Mouse (Mus musculus) neural tube, embryonic 11.5 days (tissue): ENCODE measurements around the gene Hist2h3c2. TPM values are rescaled to one million over a fixed set of nuclear protein-coding genes. Genes with fewer than 3 reads are reported as not detected.
"Not testable (repeated sequence)": the region's sequence is repeated elsewhere in the genome, so short reads cannot be mapped to it uniquely, and the experiment has no call there.

Experiments used
- ATAC-seq: fragments of 200-750 bp; cut with Nextera tagmentation; 2 replicates; pipeline ENCODE4 v1.8.0; 2017; ENCODE audit warnings: moderate number of reproducible peaks, mild to moderate bottlenecking, moderate TSS enrichment, moderate library complexity; ENCODE audit not compliant: insufficient read depth, low FRiP score, low TSS enrichment
- DNase-seq: peaks from one replicate; pipeline ENCODE4 v3.0.0-alpha.2; 2015; ENCODE audit warnings: low spot score
- H3K27ac ChIP-seq: fragments of 300-500 bp; sonication (generic); 2 replicates; pipeline ENCODE4 v1.5.1; 2014; ENCODE audit warnings: low read depth, mild to moderate bottlenecking, low read length
- H3K27me3 ChIP-seq: fragments of 300-500 bp; sonication (generic); 2 replicates; pipeline ENCODE4 v1.6.1; 2014; ENCODE audit warnings: mild to moderate bottlenecking, low read length, mixed read lengths; ENCODE audit not compliant: control insufficient read depth, insufficient read depth
- H3K36me3 ChIP-seq: fragments of 300-500 bp; sonication (generic); 2 replicates; pipeline ENCODE4 v1.6.1; 2014; ENCODE audit warnings: mild to moderate bottlenecking, low read length, moderate library complexity, mixed read lengths; ENCODE audit not compliant: control insufficient read depth, insufficient read depth
- H3K4me1 ChIP-seq: fragments of 300-500 bp; sonication (generic); 2 replicates; pipeline ENCODE4 v1.6.1; 2014; ENCODE audit warnings: low read length, mixed read lengths; ENCODE audit not compliant: control insufficient read depth, insufficient read depth
- H3K4me2 ChIP-seq: fragments of 300-500 bp; sonication (generic); 2 replicates; pipeline ENCODE4 v1.6.1; 2014; ENCODE audit warnings: low read depth, mild to moderate bottlenecking, moderate library complexity
- H3K4me3 ChIP-seq: fragments of 300-500 bp; sonication (generic); 2 replicates; pipeline ENCODE4 v1.5.1; 2014; ENCODE audit warnings: low read depth, low read length
- H3K9ac ChIP-seq: fragments of 300-500 bp; sonication (generic); 2 replicates; pipeline ENCODE4 v1.6.1; 2014; ENCODE audit warnings: mild to moderate bottlenecking, low read length
- H3K9me3 ChIP-seq: fragments of 300-500 bp; sonication (generic); 2 replicates; pipeline ENCODE4 v1.6.1; 2016; ENCODE audit warnings: low read length; ENCODE audit not compliant: control insufficient read depth
- WGBS: fragments of 180-500 bp; shearing (Covaris S2); extraction: QIAGEN DNeasy Blood & Tissue Kit; methylation state at CpG from one replicate; pipeline ENCODE4 v1.1.7; 2014; 5-methylcytosine and 5-hydroxymethylcytosine counted together
- polyA plus RNA-seq: library from polyadenylated mRNA; unstranded; fragments of >200 nt; fragmentation: Nextera tagmentation; extraction: Ambion mirVana; gene quantifications from 2 replicates; pipeline ENCODE4 v1.2.1, GENCODE M21; 2014

Hist2h3c2 gene
- polyA plus RNA-seq, 1 experiment from 2014 or later: 6.7 TPM

DNA sequence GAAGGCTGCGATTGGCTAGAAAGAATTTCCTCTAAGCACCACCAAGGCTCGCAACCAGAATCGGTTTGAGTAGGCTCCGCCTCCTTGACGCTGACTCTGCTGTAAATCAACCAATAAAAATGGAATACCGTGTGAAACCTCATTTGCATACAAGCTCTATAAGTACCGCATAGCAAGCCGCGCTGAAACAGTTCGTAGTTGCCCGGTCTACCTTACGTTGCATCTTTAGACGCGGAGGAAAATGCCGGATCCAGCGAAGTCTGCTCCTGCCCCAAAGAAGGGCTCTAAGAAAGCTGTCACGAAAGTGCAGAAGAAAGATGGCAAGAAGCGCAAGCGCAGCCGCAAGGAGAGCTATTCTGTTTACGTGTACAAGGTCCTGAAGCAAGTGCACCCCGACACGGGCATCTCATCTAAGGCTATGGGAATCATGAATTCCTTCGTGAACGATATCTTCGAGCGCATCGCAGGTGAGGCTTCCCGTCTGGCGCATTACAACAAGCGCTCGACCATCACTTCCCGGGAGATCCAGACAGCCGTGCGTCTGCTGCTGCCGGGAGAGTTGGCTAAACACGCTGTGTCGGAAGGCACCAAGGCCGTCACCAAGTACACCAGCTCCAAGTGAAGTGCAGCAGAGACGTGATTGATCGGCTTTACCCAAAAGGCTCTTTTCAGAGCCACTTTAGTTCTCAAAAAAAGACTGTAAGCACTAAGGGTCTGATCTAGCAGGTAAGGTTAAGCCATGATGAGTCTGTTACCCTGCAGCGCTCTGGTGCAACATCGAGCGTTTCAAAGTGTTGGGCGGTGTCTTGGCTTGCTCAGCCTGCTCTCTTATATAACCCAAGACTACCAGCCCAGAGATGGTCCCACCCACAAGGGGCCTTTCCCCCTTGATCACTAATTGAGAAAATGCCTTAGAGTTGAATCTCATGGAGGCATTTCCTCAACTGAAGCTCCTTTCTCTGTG lies 30.9 kb upstream of the Hist2h3c2 start, which contains the start of gene Hist2h2bb:
TSS of gene Hist2h2bb (plus strand) at position 242 of the 964 bp plus-strand sequence.
- H3K27me3 ChIP-seq: no peaks in the 10 kb centered on the region
- 0 out of 2 replicates have a peak, but pooled peaks cover 9% of the 10 kb centered on the region for H3K4me1 ChIP-seq
- peak within 1 kb of the TSS; percentile 88 for H3K4me2 ChIP-seq
- H3K9ac ChIP-seq: peak within 1 kb of the TSS; percentile 75
- no peaks in the 10 kb centered on the region for H3K9me3 ChIP-seq
- H3K36me3 ChIP-seq: no peaks in the 10 kb centered on the region
- H3K27ac ChIP-seq: peak within 1 kb of the TSS; percentile 95
- peak within 1 kb of the TSS; percentile 48 for H3K4me3 ChIP-seq
- ATAC-seq: peak; percentile 94
- under 1% methylated on average over 45 of the region's 45 CpGs for whole genome bisulfite sequencing
- peak; percentile 92 for DNase-seq

DNA sequence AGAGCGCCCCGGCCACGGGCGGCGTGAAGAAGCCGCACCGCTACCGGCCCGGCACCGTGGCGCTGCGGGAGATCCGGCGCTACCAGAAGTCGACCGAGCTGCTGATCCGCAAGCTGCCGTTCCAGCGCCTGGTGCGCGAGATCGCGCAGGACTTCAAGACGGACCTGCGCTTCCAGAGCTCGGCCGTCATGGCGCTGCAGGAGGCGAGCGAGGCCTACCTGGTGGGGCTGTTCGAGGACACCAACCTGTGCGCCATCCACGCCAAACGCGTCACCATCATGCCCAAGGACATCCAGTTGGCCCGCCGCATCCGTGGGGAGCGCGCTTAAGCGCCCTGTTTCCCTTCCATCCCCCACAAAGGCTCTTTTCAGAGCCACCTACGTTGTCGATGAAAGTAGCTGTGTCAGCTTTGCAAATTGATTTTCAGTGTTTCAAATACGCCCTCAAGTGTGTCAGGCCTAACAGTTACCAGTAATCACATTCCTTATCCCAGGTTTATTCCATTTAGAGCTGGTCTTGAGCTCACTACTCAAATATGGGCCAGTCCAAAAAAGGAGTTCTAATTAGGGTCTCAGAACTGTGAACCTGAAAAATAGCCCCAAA lies 29.9 kb upstream of the Hist2h3c2 start:
- Histone ChIP-seq H3K4me1 (peaks cover 17% of the 10 kb centered on the region; the same call in 1 of the 2 replicates), H3K4me2 (peak overlapping the region; percentile 88), H3K9ac (peak overlapping the region; percentile 75), H3K4me3 (peak overlapping the region; percentile 48), H3K27ac (peak overlapping the region; percentile 95)
- not testable (repeated sequence) for H3K36me3 ChIP-seq, H3K27me3 ChIP-seq, H3K9me3 ChIP-seq
- 0% methylated on average over 9 of the region's 44 CpGs for WGBS
- peak; percentile 54 for ATAC-seq
- peak; percentile 53 for DNase-seq

DNA sequence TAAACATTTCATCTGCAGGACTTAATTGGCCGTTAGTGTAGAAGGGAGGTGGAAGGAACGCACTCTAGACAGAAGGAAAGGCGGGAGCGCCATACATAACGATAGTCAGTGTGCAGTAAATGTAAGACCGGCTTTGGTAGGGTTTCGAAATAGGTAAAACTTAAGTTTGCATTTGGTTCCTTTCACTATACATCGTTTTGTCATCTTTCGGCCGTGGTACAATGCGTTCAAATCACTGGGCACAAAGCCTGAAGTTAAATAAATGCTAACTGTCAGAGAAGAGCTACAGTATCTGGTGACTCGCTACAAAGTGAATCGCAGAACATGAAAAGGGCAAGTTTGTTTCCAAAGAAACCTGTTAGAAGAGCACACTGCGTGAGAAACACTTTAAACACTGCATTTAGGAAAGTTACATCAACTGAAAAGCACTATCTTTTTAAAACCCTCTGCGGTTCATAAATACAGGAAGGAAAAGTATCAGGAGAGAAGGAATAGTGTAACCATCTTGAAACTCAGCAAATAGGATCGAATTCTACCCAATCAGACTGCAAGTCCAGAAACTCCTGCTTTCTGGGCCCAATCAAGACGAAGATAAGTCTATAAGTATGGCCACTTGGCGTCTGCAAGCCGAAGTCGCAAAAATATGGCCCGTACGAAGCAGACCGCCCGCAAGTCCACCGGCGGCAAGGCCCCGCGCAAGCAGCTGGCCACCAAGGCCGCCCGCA lies 29.3 kb upstream of the Hist2h3c2 start, which contains the start of gene Hist2h3b:
TSS of gene Hist2h3b (plus strand) at position 604 of the 725 bp plus-strand sequence.
- no peaks in the 10 kb centered on the region for H3K9me3 ChIP-seq
- peak within 1 kb of the TSS; percentile 48 for H3K4me3 ChIP-seq
- WGBS: 25% methylated on average over 28 of the region's 30 CpGs
- H3K4me1 ChIP-seq: peaks cover 19% of the 10 kb centered on the region; the same call in 1 of the 2 replicates
- H3K36me3 ChIP-seq: no peaks in the 10 kb centered on the region
- H3K27ac ChIP-seq: peak within 1 kb of the TSS; percentile 95
- H3K4me2 ChIP-seq: peak within 1 kb of the TSS; percentile 88
- no peaks in the 10 kb centered on the region for H3K27me3 ChIP-seq
- ATAC-seq: peak; percentile 54
- DNase-seq: peak; percentile 82
- peak within 1 kb of the TSS; percentile 75 for H3K9ac ChIP-seq

DNA sequence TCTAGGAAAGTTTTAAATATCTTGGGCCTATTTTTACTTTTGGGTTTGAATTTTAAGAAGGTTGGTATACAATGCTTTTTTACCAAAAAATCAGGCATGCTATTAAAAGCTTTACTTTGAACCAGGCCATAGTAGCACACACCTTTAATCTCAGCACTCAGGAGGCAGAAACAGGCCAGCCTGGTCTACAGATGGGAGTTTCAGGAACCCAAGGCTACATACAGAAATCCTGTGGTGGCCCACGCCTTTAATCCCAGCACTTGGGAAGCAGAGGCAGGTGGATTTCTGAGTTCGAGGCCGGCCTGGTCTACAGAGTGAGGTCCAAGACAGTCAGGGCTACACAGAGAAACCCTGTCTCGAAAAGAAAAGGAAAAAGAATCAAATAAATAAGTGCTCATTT lies 28.6 kb upstream of the Hist2h3c2 start:
- no peaks in the 10 kb centered on the region for H3K9me3 ChIP-seq
- no peak for DNase-seq
- ATAC-seq: no peak
- 90% methylated on average over 4 of the region's 4 CpGs for WGBS
- no peak overlapping the region for H3K4me3 ChIP-seq
- no peaks in the 10 kb centered on the region for H3K36me3 ChIP-seq
- no peak overlapping the region for H3K9ac ChIP-seq
- H3K27ac ChIP-seq: peak overlapping the region; percentile 88; the same call in 1 of the 2 replicates
- H3K27me3 ChIP-seq: no peaks in the 10 kb centered on the region
- peaks cover 20% of the 10 kb centered on the region; the same call in 1 of the 2 replicates for H3K4me1 ChIP-seq
- no peak overlapping the region for H3K4me2 ChIP-seq

DNA sequence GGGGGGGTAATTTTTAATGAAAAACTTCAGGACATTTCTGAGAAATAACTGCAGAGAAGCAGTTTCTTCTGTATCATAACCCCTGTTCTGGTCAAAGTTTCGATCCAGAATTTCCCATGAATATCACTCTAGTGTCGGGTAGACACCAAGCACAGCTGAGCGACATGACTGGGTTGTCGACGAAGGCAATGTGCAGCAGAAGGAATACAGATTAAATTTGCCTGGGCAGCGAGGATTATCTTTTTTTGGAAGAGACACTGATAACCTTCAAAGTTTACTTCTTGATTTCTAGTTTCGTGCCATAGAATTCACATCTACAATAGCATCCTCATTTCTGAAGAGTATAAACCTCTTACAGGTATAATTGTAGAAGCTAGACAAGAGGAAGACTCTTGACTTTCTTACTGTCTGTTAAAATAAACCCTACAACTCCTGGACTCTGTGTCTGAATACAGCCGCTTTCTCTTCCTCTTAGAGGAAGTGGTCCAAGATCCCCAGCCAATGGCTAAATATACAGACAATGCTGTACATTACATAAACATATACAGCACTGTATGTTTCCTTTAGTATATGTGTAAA lies 27.3 kb upstream of the Hist2h3c2 start:
- Histone ChIP-seq H3K4me3 (no peak overlapping the region), H3K36me3 (no peaks in the 10 kb centered on the region), H3K4me2 (no peak overlapping the region), H3K9me3 (no peaks in the 10 kb centered on the region), H3K27me3 (no peaks in the 10 kb centered on the region), H3K27ac (no peak overlapping the region), H3K4me1 (peaks cover 22% of the 10 kb centered on the region; the same call in 1 of the 2 replicates), H3K9ac (no peak overlapping the region)
- no peak for DNase-seq
- 94% methylated on average over 8 of the region's 8 CpGs for WGBS
- no peak for ATAC-seq

DNA sequence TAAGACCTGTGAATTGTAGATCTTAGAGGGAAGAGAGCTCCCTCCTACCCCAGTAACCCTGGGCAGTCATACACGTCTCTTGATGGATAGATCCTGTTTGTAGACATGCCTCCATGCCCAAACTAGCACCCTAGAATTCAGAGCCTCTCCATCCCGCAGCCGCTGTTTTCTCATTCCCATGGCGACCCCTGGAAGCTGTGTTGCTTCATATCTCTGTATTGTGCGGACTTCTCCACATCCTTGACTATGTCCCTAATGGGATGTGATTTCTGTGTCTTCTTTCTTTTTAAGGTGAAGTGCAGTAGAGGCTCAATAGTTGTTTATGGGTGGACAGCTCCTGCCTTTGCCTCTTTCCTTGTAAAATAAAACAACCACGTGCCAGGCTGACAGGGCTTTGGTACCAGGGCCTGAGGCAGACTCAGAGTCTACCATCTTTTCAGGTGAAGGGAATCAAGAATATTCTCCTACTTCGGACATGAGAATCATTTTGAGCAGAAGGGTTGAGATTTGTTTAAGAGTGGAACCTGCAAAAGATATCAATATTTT lies 25.6 kb upstream of the Hist2h3c2 start:
- Histone ChIP-seq H3K4me3 (no peak overlapping the region), H3K9me3 (no peaks in the 10 kb centered on the region), H3K4me2 (peak overlapping the region; percentile 83), H3K27ac (peak overlapping the region; percentile 98), H3K4me1 (peaks cover 19% of the 10 kb centered on the region; the same call in 1 of the 2 replicates), H3K27me3 (no peaks in the 10 kb centered on the region), H3K9ac (peak overlapping the region; percentile 82), H3K36me3 (no peaks in the 10 kb centered on the region)
- WGBS: 76% methylated on average over 7 of the region's 7 CpGs
- no peak for DNase-seq
- ATAC-seq: no peak

DNA sequence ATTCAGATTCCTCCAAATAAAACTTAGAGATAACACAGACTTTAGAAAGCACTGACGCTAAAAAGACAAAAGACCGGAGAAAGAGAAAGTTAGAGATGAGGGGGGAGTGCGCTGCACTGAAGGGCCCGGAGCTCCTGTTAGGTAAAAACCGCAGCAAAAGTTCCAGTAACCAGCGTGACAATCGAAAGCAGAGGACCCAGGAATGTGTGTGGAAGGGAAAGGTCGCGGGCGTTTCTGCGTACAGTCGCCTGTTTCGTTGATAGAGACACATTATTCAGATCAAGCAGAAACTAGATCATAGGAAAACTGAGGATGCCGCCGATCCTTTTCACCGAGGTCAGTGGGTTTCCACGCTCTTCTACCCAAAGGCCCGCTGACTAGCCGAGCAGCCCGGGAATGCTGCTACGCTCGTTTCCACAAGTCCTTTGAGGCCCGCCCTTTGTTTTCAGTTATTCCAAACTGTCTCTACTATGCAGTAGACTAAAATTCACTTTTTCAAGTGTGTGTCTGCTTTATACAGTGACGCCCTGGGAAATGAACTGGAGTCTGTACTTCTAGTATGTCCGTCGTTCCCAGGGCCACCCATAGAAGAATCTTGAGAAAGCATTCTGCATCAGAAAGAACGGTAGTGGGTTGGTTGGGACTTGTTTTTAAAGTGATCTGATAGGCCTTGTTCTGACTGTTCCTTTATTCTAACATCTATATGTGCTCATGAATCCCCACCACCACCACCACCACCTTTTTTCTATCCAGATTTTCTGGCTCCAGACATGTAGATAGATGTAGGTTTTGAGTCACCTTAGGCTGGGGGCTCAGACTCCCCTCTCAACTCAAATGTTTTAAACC lies 24.9 kb upstream of the Hist2h3c2 start:
- H3K4me3 ChIP-seq: peak overlapping the region; percentile 57
- peak overlapping the region; percentile 83 for H3K4me2 ChIP-seq
- no peaks in the 10 kb centered on the region for H3K9me3 ChIP-seq
- peak; percentile 67 for DNase-seq
- no peaks in the 10 kb centered on the region for H3K36me3 ChIP-seq
- 9% methylated on average over 27 of the region's 27 CpGs for WGBS
- H3K9ac ChIP-seq: peak overlapping the region; percentile 82
- no peak; the same call in 1 of the 2 replicates for ATAC-seq
- H3K27ac ChIP-seq: peak overlapping the region; percentile 98
- H3K27me3 ChIP-seq: no peaks in the 10 kb centered on the region
- peaks cover 19% of the 10 kb centered on the region; the same call in 1 of the 2 replicates for H3K4me1 ChIP-seq
